Mouse (Mus musculus): ENCODE measurements around the gene Pgm2l1. TPM values are rescaled to one million over a fixed set of nuclear protein-coding genes. Genes with fewer than 3 reads are reported as not detected.

Pgm2l1 gene
- polyA plus RNA-seq, 1 experiment: 91.0 TPM

DNA sequence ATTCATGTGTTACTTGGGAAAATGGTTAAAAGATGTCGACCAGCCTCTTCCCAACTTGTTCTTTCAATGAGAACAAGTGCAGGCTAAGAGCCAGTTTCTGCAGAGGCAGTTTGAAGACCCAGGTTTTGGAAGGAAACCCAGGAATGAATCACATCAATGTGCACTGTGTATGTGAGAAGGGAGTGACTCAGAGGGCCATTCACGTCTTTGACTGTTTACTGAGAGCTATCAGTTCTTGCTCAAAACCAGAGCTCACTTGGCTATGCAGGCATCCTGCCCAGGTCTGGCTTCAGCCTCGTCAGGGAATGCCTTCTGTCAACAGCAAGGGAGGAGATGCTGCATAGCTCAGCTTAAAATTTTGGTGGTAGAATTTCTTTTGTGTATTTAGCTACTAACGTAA is 75.1 kb downstream of the Pgm2l1 start:
- no peak overlapping the region for H3K27ac ChIP-seq (ENCODE audit: insufficient read depth, low read length)
- TF ChIP-seq CTCF (IDR thresholded peaks at IDR 0.05; ENCODE audit: extremely low read depth, insufficient read depth, low read length) (no peak), POLR2A (IDR thresholded peaks at IDR 0.05; ENCODE audit: extremely low read depth, insufficient read depth, low read length) (no peak)

DNA sequence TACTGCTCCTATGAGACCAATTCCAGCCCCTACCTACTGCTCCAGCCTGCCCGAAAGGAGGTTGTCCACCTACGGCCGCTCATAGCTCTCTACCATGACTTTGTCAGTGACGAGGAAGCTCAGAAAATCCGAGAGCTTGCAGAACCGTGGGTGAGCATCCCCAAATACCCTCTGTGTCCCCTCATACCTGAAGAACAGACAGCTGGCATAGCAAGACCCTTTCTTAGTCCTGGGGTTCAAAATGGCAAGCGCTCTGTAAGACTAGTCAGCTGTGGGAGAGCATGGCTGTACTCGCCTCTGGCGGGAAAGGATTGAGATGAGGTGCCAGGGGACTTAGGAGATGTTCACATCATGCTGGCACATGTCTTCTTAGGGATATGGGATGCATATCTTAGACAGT is 78.7 kb downstream of the Pgm2l1 start:
- Histone ChIP-seq H3K27ac (ENCODE audit: insufficient read depth, low read length) (no peak overlapping the region), H3K4me3 (ENCODE audit: insufficient read depth, low read length) (no peak overlapping the region), H3K4me1 (ENCODE audit: control insufficient read depth, insufficient read depth, low read length) (peaks cover 13% of the 10 kb centered on the region)
- TF ChIP-seq POLR2A (IDR thresholded peaks at IDR 0.05; ENCODE audit: extremely low read depth, insufficient read depth, low read length) (no peak), CTCF (IDR thresholded peaks at IDR 0.05; ENCODE audit: extremely low read depth, insufficient read depth, low read length) (no peak)

More for the DNA sequence above, 75.1 kb downstream of the Pgm2l1 start:
- peaks cover 4% of the 10 kb centered on the region for H3K4me1 ChIP-seq (ENCODE audit: control insufficient read depth, insufficient read depth, low read length)
- no peak overlapping the region for H3K4me3 ChIP-seq (ENCODE audit: insufficient read depth, low read length)

DNA sequence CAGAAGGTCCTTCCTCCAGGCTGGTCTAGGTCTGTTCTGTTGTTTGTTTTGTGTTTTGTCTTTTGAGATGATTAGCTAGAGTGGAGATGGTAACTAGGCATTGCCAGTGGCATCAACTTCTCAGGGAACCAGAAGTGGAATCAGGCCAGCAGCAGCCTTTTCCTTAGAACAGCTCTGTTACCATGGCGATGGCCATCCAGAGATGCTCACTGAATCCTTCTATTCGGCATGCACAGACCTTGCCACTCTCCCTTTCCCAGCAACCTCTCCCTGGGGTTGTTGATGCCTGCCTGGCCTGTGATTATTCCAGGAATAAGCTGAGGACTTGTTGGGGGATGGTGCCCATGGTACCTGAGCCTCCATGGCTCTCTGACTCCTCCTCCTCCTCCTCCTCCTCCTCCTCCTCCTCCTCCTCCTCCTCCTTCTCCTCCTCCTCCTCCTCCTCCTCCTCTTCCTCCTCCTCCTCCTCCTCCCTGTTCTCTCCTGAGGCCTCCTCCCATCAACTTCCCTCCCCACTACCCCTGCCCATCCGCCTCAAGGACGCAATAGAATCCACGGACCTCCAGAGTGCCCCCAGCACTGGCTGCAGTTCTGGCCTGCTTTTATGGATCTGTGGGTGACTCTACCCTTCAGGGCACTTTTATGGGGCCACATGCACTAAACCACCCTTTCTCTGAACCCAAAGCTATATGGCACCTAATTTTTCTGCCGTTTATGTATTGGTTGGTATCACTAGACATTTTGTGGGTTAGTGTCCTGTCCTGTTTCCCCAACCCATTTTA is 80.9 kb downstream of the Pgm2l1 start:
- Histone ChIP-seq H3K4me3 (ENCODE audit: insufficient read depth, low read length) (no peak overlapping the region), H3K27ac (ENCODE audit: insufficient read depth, low read length) (peak overlapping the region; percentile 32), H3K4me1 (ENCODE audit: control insufficient read depth, insufficient read depth, low read length) (peaks cover 9% of the 10 kb centered on the region)
- TF ChIP-seq CTCF (IDR thresholded peaks at IDR 0.05; ENCODE audit: extremely low read depth, insufficient read depth, low read length) (no peak), POLR2A (IDR thresholded peaks at IDR 0.05; ENCODE audit: extremely low read depth, insufficient read depth, low read length) (no peak)

DNA sequence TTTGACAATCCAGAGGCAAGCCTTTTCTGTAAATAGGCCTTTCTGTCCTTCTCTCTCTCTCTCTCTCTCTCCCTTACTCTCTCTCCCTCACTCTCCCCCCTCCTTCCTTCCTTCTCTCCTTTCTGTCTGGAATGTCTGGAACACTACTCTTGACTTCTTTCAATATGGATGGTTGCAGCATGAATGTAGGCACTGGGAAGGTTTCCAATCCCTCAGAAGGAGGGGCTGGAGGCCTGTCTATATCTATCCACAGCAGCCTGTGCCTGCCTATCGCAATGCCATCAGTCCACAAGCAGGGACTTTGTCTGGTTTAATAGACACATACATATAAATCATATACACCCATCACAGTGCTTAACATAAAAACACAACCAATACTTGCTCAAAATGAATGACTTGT is 82.0 kb downstream of the Pgm2l1 start:
- Histone ChIP-seq H3K4me3 (ENCODE audit: insufficient read depth, low read length) (no peak overlapping the region), H3K27ac (ENCODE audit: insufficient read depth, low read length) (no peak overlapping the region), H3K4me1 (ENCODE audit: control insufficient read depth, insufficient read depth, low read length) (peaks cover 9% of the 10 kb centered on the region)
- TF ChIP-seq POLR2A (IDR thresholded peaks at IDR 0.05; ENCODE audit: extremely low read depth, insufficient read depth, low read length) (0 out of 2 replicates have a peak, but pooled peaks have one; percentile 18), CTCF (IDR thresholded peaks at IDR 0.05; ENCODE audit: extremely low read depth, insufficient read depth, low read length) (no peak)

DNA sequence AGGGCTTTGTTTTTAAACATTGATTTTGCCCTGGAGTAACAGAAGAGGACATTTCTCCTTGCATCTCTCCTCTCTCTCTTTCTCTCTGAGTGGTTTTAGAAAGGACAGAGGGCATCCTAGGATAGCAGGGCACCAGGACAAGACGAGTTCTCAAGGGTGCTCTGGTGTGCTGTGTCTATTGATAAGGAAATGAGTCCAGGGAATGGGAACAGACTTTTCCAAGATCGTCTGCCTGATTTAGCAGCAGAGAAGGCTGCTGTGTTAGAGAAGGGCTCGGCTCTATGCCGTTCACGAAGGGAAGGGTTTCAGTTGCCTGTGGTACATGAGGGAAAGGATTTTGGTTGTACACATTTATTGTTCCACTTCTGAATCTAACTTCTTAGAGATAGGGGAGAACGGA is 82.5 kb downstream of the Pgm2l1 start:
- Histone ChIP-seq H3K4me1 (ENCODE audit: control insufficient read depth, insufficient read depth, low read length) (peaks cover 9% of the 10 kb centered on the region), H3K27ac (ENCODE audit: insufficient read depth, low read length) (no peak overlapping the region), H3K4me3 (ENCODE audit: insufficient read depth, low read length) (no peak overlapping the region)
- TF ChIP-seq CTCF (IDR thresholded peaks at IDR 0.05; ENCODE audit: extremely low read depth, insufficient read depth, low read length) (no peak), POLR2A (IDR thresholded peaks at IDR 0.05; ENCODE audit: extremely low read depth, insufficient read depth, low read length) (no peak)

DNA sequence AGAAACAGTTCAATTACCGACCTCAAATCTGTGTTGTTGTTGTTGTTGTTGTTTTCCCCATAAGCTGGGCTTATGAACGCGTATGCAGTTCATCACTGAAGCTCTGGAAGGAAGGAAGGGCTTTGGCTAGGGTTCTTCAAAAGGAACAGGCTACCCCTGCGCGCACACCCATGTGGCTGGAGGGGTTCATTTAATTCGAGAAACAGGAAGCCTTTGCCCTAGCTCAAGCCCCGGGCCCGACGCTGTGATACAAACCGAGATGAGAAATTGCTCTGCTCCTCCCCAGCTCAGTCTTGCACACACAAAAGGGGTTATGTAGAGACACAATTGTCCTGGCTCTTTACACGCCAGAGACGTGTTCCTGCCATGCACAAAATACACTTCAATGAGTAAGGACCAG is 83.1 kb downstream of the Pgm2l1 start:
- Histone ChIP-seq H3K27ac (ENCODE audit: insufficient read depth, low read length) (no peak overlapping the region), H3K4me1 (ENCODE audit: control insufficient read depth, insufficient read depth, low read length) (peaks cover 9% of the 10 kb centered on the region), H3K4me3 (ENCODE audit: insufficient read depth, low read length) (no peak overlapping the region)
- TF ChIP-seq CTCF (IDR thresholded peaks at IDR 0.05; ENCODE audit: extremely low read depth, insufficient read depth, low read length) (no peak), POLR2A (IDR thresholded peaks at IDR 0.05; ENCODE audit: extremely low read depth, insufficient read depth, low read length) (no peak)

DNA sequence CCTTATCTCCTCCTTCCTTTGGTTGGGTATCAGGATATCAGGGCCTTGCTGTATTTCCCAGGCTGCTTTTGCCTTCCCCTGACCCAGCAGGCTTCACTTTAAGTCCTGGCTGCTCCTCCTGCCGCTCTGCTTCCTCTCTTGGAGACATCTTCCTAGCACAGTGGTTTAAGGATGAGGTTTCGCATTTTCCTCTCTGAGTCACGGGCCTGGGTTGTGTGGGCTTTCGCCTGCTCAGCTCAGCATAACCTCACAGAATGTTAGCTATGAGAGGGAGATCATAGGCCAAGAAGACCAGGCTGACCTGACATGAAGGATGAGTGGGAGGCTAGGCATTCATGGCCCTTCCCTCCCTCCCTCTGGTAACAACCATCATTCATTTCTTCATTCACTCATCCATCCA is 85.5 kb downstream of the Pgm2l1 start:
- Histone ChIP-seq H3K4me1 (ENCODE audit: control insufficient read depth, insufficient read depth, low read length) (peaks cover 5% of the 10 kb centered on the region), H3K4me3 (ENCODE audit: insufficient read depth, low read length) (no peak overlapping the region), H3K27ac (ENCODE audit: insufficient read depth, low read length) (no peak overlapping the region)
- TF ChIP-seq CTCF (IDR thresholded peaks at IDR 0.05; ENCODE audit: extremely low read depth, insufficient read depth, low read length) (no peak), POLR2A (IDR thresholded peaks at IDR 0.05; ENCODE audit: extremely low read depth, insufficient read depth, low read length) (no peak)

DNA sequence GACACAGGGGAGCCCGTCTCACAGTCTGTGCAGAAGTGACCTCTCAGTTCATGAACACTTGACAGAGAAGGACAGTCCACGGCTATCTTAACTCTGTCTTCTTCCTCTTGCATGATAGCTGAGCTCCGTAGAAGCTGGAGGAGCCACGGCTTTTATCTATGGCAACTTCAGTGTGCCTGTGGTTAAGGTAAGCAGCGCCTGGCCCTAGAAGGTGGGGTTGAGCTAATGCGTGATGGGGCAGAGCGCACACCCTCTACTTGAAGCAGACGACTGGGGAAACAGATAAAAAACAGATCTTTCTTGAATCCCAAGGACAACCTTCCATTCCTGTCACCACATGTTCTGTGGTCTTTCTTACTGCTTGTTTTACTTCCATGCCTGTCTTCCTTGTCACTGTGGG is 89.7 kb downstream of the Pgm2l1 start:
- no peak overlapping the region for H3K4me3 ChIP-seq (ENCODE audit: insufficient read depth, low read length)
- H3K4me1 ChIP-seq (ENCODE audit: control insufficient read depth, insufficient read depth, low read length): no peaks in the 10 kb centered on the region

DNA sequence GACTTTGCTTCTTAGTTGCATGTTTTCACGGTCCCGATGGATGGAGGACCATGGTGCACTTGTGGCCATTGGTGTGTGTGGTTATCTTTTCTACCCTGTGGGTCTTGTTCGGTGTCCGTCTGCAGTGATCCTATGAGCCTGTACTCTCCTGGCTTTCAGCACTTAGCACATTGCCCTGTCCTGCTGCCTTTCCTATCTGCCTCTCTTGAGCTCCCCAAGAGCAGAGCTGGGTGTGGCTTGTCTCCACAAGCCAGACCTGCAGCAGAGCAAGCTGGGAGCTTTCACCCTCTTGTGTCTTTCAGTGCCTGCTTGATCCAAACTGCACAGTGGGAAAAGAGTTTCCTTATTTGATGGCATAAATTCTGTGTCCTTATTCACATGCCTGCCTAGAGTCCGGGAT is 90.3 kb downstream of the Pgm2l1 start:
- no peak overlapping the region for H3K4me3 ChIP-seq (ENCODE audit: insufficient read depth, low read length)
- TF ChIP-seq POLR2A (IDR thresholded peaks at IDR 0.05; ENCODE audit: extremely low read depth, insufficient read depth, low read length): no peak
- TF ChIP-seq CTCF (IDR thresholded peaks at IDR 0.05; ENCODE audit: extremely low read depth, insufficient read depth, low read length): no peak
- H3K4me1 ChIP-seq (ENCODE audit: control insufficient read depth, insufficient read depth, low read length): no peaks in the 10 kb centered on the region
- no peak overlapping the region for H3K27ac ChIP-seq (ENCODE audit: insufficient read depth, low read length)

More for the DNA sequence above, 89.7 kb downstream of the Pgm2l1 start:
- TF ChIP-seq CTCF (IDR thresholded peaks at IDR 0.05; ENCODE audit: extremely low read depth, insufficient read depth, low read length): no peak
- TF ChIP-seq POLR2A (IDR thresholded peaks at IDR 0.05; ENCODE audit: extremely low read depth, insufficient read depth, low read length): no peak
- no peak overlapping the region for H3K27ac ChIP-seq (ENCODE audit: insufficient read depth, low read length)

DNA sequence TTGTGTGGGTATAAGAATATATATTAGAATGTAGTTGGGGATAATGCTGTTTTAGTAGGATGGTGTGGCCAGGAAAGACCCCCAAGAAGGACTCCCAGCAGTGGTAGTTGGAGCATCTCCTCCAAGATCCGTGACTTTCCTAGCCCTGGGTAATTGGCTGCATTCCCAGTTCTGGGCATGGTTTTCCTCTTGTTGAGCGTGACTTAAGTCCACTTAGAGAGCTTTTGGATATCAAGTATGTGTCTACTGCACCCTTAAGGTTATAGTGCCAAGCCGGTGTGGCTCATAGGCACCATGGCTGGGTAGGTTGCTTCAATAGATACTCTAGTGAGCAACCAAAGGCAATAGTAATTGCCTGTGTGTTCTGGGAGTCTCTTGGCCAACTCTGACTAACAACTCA is 96.5 kb downstream of the Pgm2l1 start:
- no peak overlapping the region for H3K4me3 ChIP-seq (ENCODE audit: insufficient read depth, low read length)
- TF ChIP-seq CTCF (IDR thresholded peaks at IDR 0.05; ENCODE audit: extremely low read depth, insufficient read depth, low read length) (no peak), POLR2A (IDR thresholded peaks at IDR 0.05; ENCODE audit: extremely low read depth, insufficient read depth, low read length) (no peak)
- H3K27ac ChIP-seq (ENCODE audit: insufficient read depth, low read length): no peak overlapping the region
- H3K4me1 ChIP-seq (ENCODE audit: control insufficient read depth, insufficient read depth, low read length): no peaks in the 10 kb centered on the region

Measured in cortical plate, adult 2 months (tissue).